Mouse (Mus musculus) CD8-positive naive resting alpha-beta T cell, adult 2 months (primary cell): Measurements from ENCODE around the gene Palm2.

Source experiments
- DNase-seq, 2 experiments: peaks; one replicate each; pipeline ENCODE4 v3.0.0; 2022; ENCODE audit warnings: low read depth in 2 of 2, low spot score in 2 of 2

Palm2 gene

GRCm38 (mm10) chr4:57568268-57569068 is 134.4 kb downstream of the Palm2 start:
- DNase-seq: no peak

GRCm38 (mm10) chr4:57569069-57569355 is 135.0 kb downstream of the Palm2 start:
- no peak for DNase-seq

- DNase-seq: no peak
Observed at GRCm38 (mm10) chr4:57569711-57570110, 135.7 kb downstream of the Palm2 start.

- no peak for DNase-seq
Observed at GRCm38 (mm10) chr4:57570229-57570628, 136.2 kb downstream of the Palm2 start.

- DNase-seq: no peak
Observed at GRCm38 (mm10) chr4:57574181-57574580, 140.1 kb downstream of the Palm2 start.

- no peak for DNase-seq
Observed at GRCm38 (mm10) chr4:57574646-57575045, 140.6 kb downstream of the Palm2 start.

- DNase-seq: no peak
Observed at GRCm38 (mm10) chr4:57575686-57576085, 141.6 kb downstream of the Palm2 start.

- DNase-seq: no peak
Observed at GRCm38 (mm10) chr4:57576095-57576494, 142.0 kb downstream of the Palm2 start.

- no peak for DNase-seq
Observed at GRCm38 (mm10) chr4:57579683-57580082, 145.6 kb downstream of the Palm2 start.

GRCm38 (mm10) chr4:57585281-57585800 is 151.3 kb downstream of the Palm2 start:
- DNase-seq: no peak

GRCm38 (mm10) chr4:57586933-57587658 is 153.0 kb downstream of the Palm2 start:
- DNase-seq: no peak

GRCm38 (mm10) chr4:57588356-57588755 is 154.3 kb downstream of the Palm2 start:
- no peak for DNase-seq

GRCm38 (mm10) chr4:57592751-57593150 is 158.7 kb downstream of the Palm2 start:
- no peak for DNase-seq

GRCm38 (mm10) chr4:57599946-57600345 is 165.9 kb downstream of the Palm2 start:
- no peak for DNase-seq

GRCm38 (mm10) chr4:57600685-57601457 is 166.8 kb downstream of the Palm2 start:
- DNase-seq: no peak

- no peak for DNase-seq
Observed at GRCm38 (mm10) chr4:57601458-57601835, 167.4 kb downstream of the Palm2 start.

- DNase-seq: no peak
Observed at GRCm38 (mm10) chr4:57601903-57602617, 168.0 kb downstream of the Palm2 start.

- no peak for DNase-seq
Observed at GRCm38 (mm10) chr4:57606258-57606657, 172.2 kb downstream of the Palm2 start.

GRCm38 (mm10) chr4:57607247-57607942 is 173.3 kb downstream of the Palm2 start:
- no peak for DNase-seq

- DNase-seq: no peak
Observed at GRCm38 (mm10) chr4:57611303-57612077, 177.4 kb downstream of the Palm2 start.
